Mouse (Mus musculus) CH12.LX (cell line): ENCODE measurements at regions not wholly inside any gene's neighbourhood (a gene's known extent, or its start where the extent isn't known, plus 50 kb on each side); places are given as distances from the start of the nearest gene placed in this dataset.

Source experiments
- DNase-seq: peaks from one replicate; pipeline ENCODE4 v3.0.0-alpha.2; 2013; ENCODE audit errors: extremely low read depth
- H3K27ac ChIP-seq: 2 replicates; pipeline ENCODE4 v1.5.1; 2012; ENCODE audit warnings: low read depth, mild to moderate bottlenecking, control low read depth, moderate library complexity; ENCODE audit not compliant: insufficient read depth
- H3K27me3 ChIP-seq: replicated peaks from 2 replicates; pipeline ENCODE3; 2012; ENCODE audit warnings: inconsistent platforms
- H3K36me3 ChIP-seq, 2 experiments: replicated peaks in 1 of 2; 2 replicates each; pipeline versions ENCODE3 to v1.6.1; 2012; ENCODE audit warnings: inconsistent platforms in 1 of 2, low read length in 1 of 2, mild to moderate bottlenecking in 1 of 2, mixed read lengths in 1 of 2, moderate library complexity in 1 of 2; ENCODE audit not compliant: control insufficient read depth in 1 of 2, insufficient read depth in 1 of 2
- H3K4me1 ChIP-seq, 2 experiments: 2 replicates each; pipeline ENCODE4 v1.6.1; 2012; ENCODE audit warnings: inconsistent platforms in 1 of 2, moderate library complexity in 1 of 2; ENCODE audit not compliant: insufficient read depth in 2 of 2, control insufficient read depth in 1 of 2
- H3K4me2 ChIP-seq: 2 replicates; pipeline ENCODE4 v1.6.1; 2012; ENCODE audit warnings: low read depth, mild to moderate bottlenecking, control low read depth; ENCODE audit not compliant: poor library complexity, insufficient read depth, severe bottlenecking
- H3K4me3 ChIP-seq, 3 experiments: fragments of 150-350 bp in 1 of 3; sonication (generic) in 1 of 3; replicated peaks in 1 of 3; 2 replicates each; pipeline versions ENCODE3 to v1.5.1; 2011 to 2012; ENCODE audit warnings: low read depth in 2 of 3, low read length in 2 of 3, mild to moderate bottlenecking in 2 of 3, moderate library complexity in 2 of 3, control low read depth in 1 of 3, improper control_type of control experiment in 1 of 3, inconsistent platforms in 1 of 3, mixed read lengths in 1 of 3; ENCODE audit not compliant: poor library complexity in 1 of 3
- H3K79me2 ChIP-seq: replicated peaks from 2 replicates; pipeline ENCODE4 v1.6.1; 2012; ENCODE audit warnings: mild to moderate bottlenecking, moderate library complexity; ENCODE audit not compliant: control insufficient read depth, poor library complexity, insufficient read depth, severe bottlenecking; ENCODE audit errors: extremely low read depth
- H3K9ac ChIP-seq: 2 replicates; pipeline ENCODE4 v1.6.1; 2012; ENCODE audit warnings: low read depth, mild to moderate bottlenecking, control low read depth, moderate library complexity; ENCODE audit not compliant: insufficient read depth
- H3K9me3 ChIP-seq: replicated peaks from 2 replicates; pipeline ENCODE3; 2012; ENCODE audit warnings: low read length, inconsistent platforms, mixed read lengths
- CHD1 ChIP-seq: IDR thresholded peaks from 2 replicates; pipeline ENCODE4 v1.6.1; 2012; ENCODE audit warnings: low read depth, low read length, improper control_type of control experiment, inconsistent platforms
- CHD2 ChIP-seq: IDR thresholded peaks from 2 replicates; pipeline ENCODE4 v1.6.1; 2011; ENCODE audit warnings: low read length, improper control_type of control experiment
- CTCF ChIP-seq, 2 experiments: IDR thresholded peaks in 1 of 2; conservative IDR thresholded peaks in 1 of 2; 2 replicates each; pipeline ENCODE4 v1.5.1; 2011 to 2012; ENCODE audit warnings: low read depth in 2 of 2, low read length in 2 of 2, improper control_type of control experiment in 1 of 2, inconsistent platforms in 1 of 2, mild to moderate bottlenecking in 1 of 2, moderate library complexity in 1 of 2
- E2F4 ChIP-seq: IDR thresholded peaks from 2 replicates; pipeline ENCODE4 v1.6.1; 2011; ENCODE audit warnings: low read depth, low read length, improper control_type of control experiment; ENCODE audit not compliant: insufficient replicate concordance
- EP300 ChIP-seq: IDR thresholded peaks from 2 replicates; pipeline ENCODE4 v1.6.1; 2011; ENCODE audit warnings: low read length, improper control_type of control experiment
- GABPA ChIP-seq: IDR thresholded peaks from 2 replicates; pipeline ENCODE4 v1.6.1; 2012; ENCODE audit warnings: low read depth, low read length, improper control_type of control experiment, inconsistent platforms; ENCODE audit not compliant: insufficient replicate concordance
- IRF4 ChIP-seq: IDR thresholded peaks from 2 replicates; pipeline ENCODE4 v1.6.1; 2014; ENCODE audit warnings: low read depth, mild to moderate bottlenecking, inconsistent platforms, low read length, improper control_type of control experiment
- JUN ChIP-seq: IDR thresholded peaks from 2 replicates; pipeline ENCODE4 v1.6.1; 2011; ENCODE audit warnings: low read depth, mild to moderate bottlenecking, low read length, improper control_type of control experiment, moderate library complexity; ENCODE audit not compliant: insufficient read depth
- KAT2A ChIP-seq: IDR thresholded peaks from 2 replicates; pipeline ENCODE4 v1.6.1; 2012; ENCODE audit warnings: low read length, improper control_type of control experiment, inconsistent platforms; ENCODE audit not compliant: insufficient replicate concordance
- MAX ChIP-seq: IDR thresholded peaks from 2 replicates; pipeline ENCODE4 v1.6.1; 2011; ENCODE audit warnings: low read length, improper control_type of control experiment
- NRF1 ChIP-seq: IDR thresholded peaks from 2 replicates; pipeline ENCODE4 v1.6.1; 2014; ENCODE audit warnings: low read depth, mild to moderate bottlenecking, inconsistent platforms, low read length, improper control_type of control experiment, moderate library complexity
- RCOR1 ChIP-seq: conservative IDR thresholded peaks from 2 replicates; pipeline ENCODE4 v1.6.1; 2012; ENCODE audit warnings: low read depth, mild to moderate bottlenecking, inconsistent platforms, low read length, improper control_type of control experiment
- TBP ChIP-seq: conservative IDR thresholded peaks from 2 replicates; pipeline ENCODE4 v1.6.1; 2011; ENCODE audit warnings: low read depth, low read length, improper control_type of control experiment
- TCF12 ChIP-seq: IDR thresholded peaks from 2 replicates; pipeline ENCODE4 v1.6.1; 2014; ENCODE audit warnings: low read depth, mild to moderate bottlenecking, inconsistent platforms, low read length, improper control_type of control experiment
- USF2 ChIP-seq: conservative IDR thresholded peaks from 2 replicates; pipeline ENCODE4 v1.6.1; 2011; ENCODE audit warnings: low read depth, low read length, improper control_type of control experiment
- ZMIZ1 ChIP-seq: IDR thresholded peaks from 2 replicates; pipeline ENCODE4 v1.6.1; 2012; ENCODE audit warnings: low read depth, mild to moderate bottlenecking, inconsistent platforms, low read length, improper control_type of control experiment
- ZNF384 ChIP-seq: IDR thresholded peaks from 2 replicates; pipeline ENCODE4 v1.6.1; 2012; ENCODE audit warnings: low read depth, low read length, improper control_type of control experiment, inconsistent platforms
- dilution Hi-C: fragments of 300-500 bp; cut with MboI; formaldehyde crosslinking; loops from 2 replicates; pipeline ENCODE4 v1.14.3; 2020; ENCODE audit warnings: low sequenced_read_pairs; ENCODE audit not compliant: extremely low pct_unique_long_range_greater_than_20kb, extremely low pct_ligation_motif_present
- in situ Hi-C: fragments of 300-500 bp; cut with MboI; formaldehyde crosslinking; loops from 3 replicates; pipeline ENCODE4 v1.14.3; 2019; ENCODE audit warnings: low sequenced_read_pairs, low pct_ligation_motif_present, low pct_unique_long_range_greater_than_20kb, mixed read lengths

DNA sequence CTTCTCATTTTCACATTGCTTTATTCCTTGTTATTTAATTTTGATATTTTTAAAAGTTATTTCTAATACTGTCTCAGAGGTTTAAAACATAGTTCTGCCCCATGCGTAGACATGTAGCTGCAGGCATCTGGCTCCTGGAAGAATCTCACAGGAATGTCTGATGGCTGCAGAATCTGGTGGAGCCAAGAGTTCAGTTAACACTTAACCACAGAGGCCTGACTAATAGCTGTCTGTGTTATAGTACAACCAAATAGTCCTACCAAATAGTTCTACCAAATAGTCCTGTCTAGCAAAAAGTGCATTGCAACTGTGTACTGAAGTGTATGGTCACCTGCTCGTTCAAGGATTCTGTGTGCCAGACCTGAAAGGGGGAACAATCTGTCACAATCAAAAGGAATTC is 115.5 kb upstream of the Adarb2 start:
- Histone ChIP-seq H3K4me1 (no peaks in the 10 kb centered on the region), H3K27ac (no peak overlapping the region), H3K9me3 (no peaks in the 10 kb centered on the region), H3K9ac (no peak overlapping the region), H3K36me3 (no peaks in the 10 kb centered on the region), H3K4me3 (no peak overlapping the region), H3K79me2 (no peaks in the 10 kb centered on the region), H3K27me3 (no peaks in the 10 kb centered on the region), H3K4me2 (no peak overlapping the region)
- TF ChIP-seq CHD1 (no peak), E2F4 (no peak), CTCF (conservative IDR thresholded peaks at IDR 0.05 in 1 of 2, IDR thresholded peaks at IDR 0.05 in 1 of 2; ENCODE audit: low read depth in 2 of 2, low read length in 2 of 2) (no peak), ZNF384 (no peak)
- dilution Hi-C loops = no loop called here
- in situ Hi-C loops = no loop called here
- no peak for DNase-seq

DNA sequence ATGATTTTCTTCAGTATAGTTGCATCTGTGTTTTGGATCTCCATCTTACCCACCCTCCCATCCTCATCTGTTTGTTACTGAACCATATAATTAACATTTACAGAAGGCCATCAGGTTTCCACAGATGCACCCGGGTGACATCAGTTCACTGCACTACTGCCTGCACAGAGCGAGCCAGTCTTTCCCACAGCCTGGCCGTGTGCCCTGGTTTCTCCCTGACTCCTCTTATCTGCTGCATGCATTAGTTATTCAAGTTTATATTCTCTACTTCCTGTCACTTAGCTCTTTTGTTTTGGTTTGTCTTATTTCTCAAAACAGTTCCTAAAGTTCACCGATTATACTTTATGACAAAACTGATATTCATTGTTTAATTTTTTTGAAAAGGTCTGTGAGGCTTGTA is 113.1 kb upstream of the Adarb2 start:
- no peak for DNase-seq
- Histone ChIP-seq H3K27ac (no peak overlapping the region), H3K27me3 (no peaks in the 10 kb centered on the region), H3K4me2 (no peak overlapping the region)
- TF ChIP-seq ZMIZ1 (no peak), E2F4 (no peak), TCF12 (no peak), GABPA (no peak), MAX (no peak)
- TF ChIP-seq, all 38 proteins: peak for 0
- H3K4me3 ChIP-seq = no peak overlapping the region
- no peaks in the 10 kb centered on the region for H3K9me3 ChIP-seq
- no peak overlapping the region for H3K9ac ChIP-seq
- H3K79me2 ChIP-seq = no peaks in the 10 kb centered on the region
- dilution Hi-C loops (no loop called here), in situ Hi-C loops (no loop called here)
- no peaks in the 10 kb centered on the region for H3K4me1 ChIP-seq
- no peaks in the 10 kb centered on the region for H3K36me3 ChIP-seq

DNA sequence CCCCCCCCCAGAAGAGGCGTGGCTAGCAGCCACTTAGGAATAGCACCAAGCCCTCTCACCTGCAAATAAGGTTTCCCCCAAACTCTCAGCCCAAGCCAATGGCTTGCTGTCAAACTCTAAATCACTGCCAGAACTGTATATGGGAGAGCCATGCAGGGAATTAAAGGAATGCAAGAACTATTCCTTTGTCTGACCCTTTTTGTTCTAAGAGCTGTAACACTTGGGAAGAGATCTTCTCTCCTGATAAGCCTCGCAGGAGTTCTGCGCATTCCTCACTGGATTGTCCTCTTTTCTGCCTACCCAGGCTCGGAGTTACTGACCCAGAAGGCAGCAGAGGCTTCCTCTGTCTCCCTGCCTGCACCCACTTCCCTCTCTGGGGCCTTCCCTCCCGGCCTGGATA is 94.0 kb upstream of the Adarb2 start:
- H3K36me3 ChIP-seq = no peaks in the 10 kb centered on the region
- TF ChIP-seq RCOR1 (no peak), NRF1 (no peak), CTCF (conservative IDR thresholded peaks at IDR 0.05 in 1 of 2, IDR thresholded peaks at IDR 0.05 in 1 of 2; ENCODE audit: low read depth in 2 of 2, low read length in 2 of 2) (no peak), EP300 (no peak), KAT2A (no peak), CHD2 (no peak), JUN (no peak), USF2 (no peak), TBP (no peak), IRF4 (no peak)
- in situ Hi-C loops = no loop called here
- no peak overlapping the region for H3K27ac ChIP-seq
- DNase-seq = no peak
- no peaks in the 10 kb centered on the region for H3K79me2 ChIP-seq
- no peak overlapping the region for H3K4me3 ChIP-seq
- no peak overlapping the region for H3K4me2 ChIP-seq
- H3K4me1 ChIP-seq = no peaks in the 10 kb centered on the region
- H3K9me3 ChIP-seq = no peaks in the 10 kb centered on the region
- no peak overlapping the region for H3K9ac ChIP-seq
- H3K27me3 ChIP-seq = no peaks in the 10 kb centered on the region
- dilution Hi-C loops = no loop called here
